Mouse (Mus musculus) liver, postnatal 0 days (tissue): ENCODE results near the gene Kif1a. TPM values are rescaled to one million over a fixed set of nuclear protein-coding genes. Genes with fewer than 3 reads are reported as not detected.

Experiments
- ATAC-seq: fragments of 200-750 bp; cut with Nextera tagmentation; 2 replicates; pipeline ENCODE4 v1.8.0; 2017; ENCODE audit warnings: mild to moderate bottlenecking, moderate library complexity
- DNase-seq: peaks from one replicate; pipeline ENCODE4 v3.0.0-alpha.2; 2016
- H3K27ac ChIP-seq: fragments of 300-500 bp; sonication (generic); 2 replicates; pipeline ENCODE4 v1.5.1; 2014; ENCODE audit warnings: antibody characterized with exemption, moderate library complexity, mild to moderate bottlenecking, low read depth
- H3K27me3 ChIP-seq: fragments of 300-500 bp; sonication (generic); 2 replicates; pipeline ENCODE4 v1.6.1; 2014; ENCODE audit warnings: low read length, control low read depth, mixed read lengths; ENCODE audit not compliant: insufficient read depth
- H3K36me3 ChIP-seq: fragments of 300-500 bp; sonication (generic); replicated peaks from 2 replicates; pipeline ENCODE4 v1.6.1; 2014; ENCODE audit warnings: mild to moderate bottlenecking, control low read depth, low read length, moderate library complexity, mixed read lengths; ENCODE audit not compliant: insufficient read depth
- H3K4me1 ChIP-seq: fragments of 300-500 bp; sonication (generic); 2 replicates; pipeline ENCODE4 v1.6.1; 2014; ENCODE audit warnings: antibody characterized with exemption, mild to moderate bottlenecking, control low read depth; ENCODE audit not compliant: insufficient read depth
- H3K4me2 ChIP-seq: fragments of 300-500 bp; sonication (generic); 2 replicates; pipeline ENCODE4 v1.6.1; 2014; ENCODE audit warnings: low read depth, mild to moderate bottlenecking, low read length, moderate library complexity, mixed read lengths
- H3K4me3 ChIP-seq: fragments of 300-500 bp; sonication (generic); 2 replicates; pipeline ENCODE4 v1.5.1; 2014; ENCODE audit warnings: low read depth, low read length
- H3K9ac ChIP-seq: fragments of 300-500 bp; sonication (generic); replicated peaks from 2 replicates; pipeline ENCODE4 v1.6.1; 2014; ENCODE audit warnings: mild to moderate bottlenecking, moderate library complexity
- H3K9me3 ChIP-seq: fragments of 300-500 bp; sonication (generic); 2 replicates; pipeline ENCODE4 v1.6.1; 2016; ENCODE audit warnings: mild to moderate bottlenecking, control low read depth, low read length, mixed read lengths
- CTCF ChIP-seq: sonication (generic); IDR thresholded peaks from 2 replicates; pipeline ENCODE4 v1.5.1; 2016; ENCODE audit warnings: antibody characterized with exemption, low read depth
- EP300 ChIP-seq: IDR thresholded peaks from 2 replicates; pipeline ENCODE4 v1.6.1; 2016; ENCODE audit warnings: antibody characterized with exemption, low read depth, mild to moderate bottlenecking
- WGBS: fragments of 180-500 bp; shearing (Covaris S2); extraction: QIAGEN DNeasy Blood & Tissue Kit; methylation state at CpG from one replicate; pipeline ENCODE4 v1.1.7; 2014; ENCODE audit not compliant: insufficient replicate concordance; 5-methylcytosine and 5-hydroxymethylcytosine counted together
- polyA plus RNA-seq: library from polyadenylated mRNA; unstranded; fragments of >200 nt; fragmentation: Nextera tagmentation; extraction: Ambion mirVana; gene quantifications from 2 replicates; pipeline ENCODE4 v1.2.1, GENCODE M21; 2015

The Kif1a gene
- polyA plus RNA-seq, 1 experiment from 2014 or later: 0.28 TPM

- no peak for TF ChIP-seq EP300
- no peak for TF ChIP-seq CTCF
- Histone ChIP-seq H3K27ac (no peak overlapping the region; the same call in 1 of the 2 replicates), H3K4me1 (peaks cover 18% of the 10 kb centered on the region), H3K9me3 (no peaks in the 10 kb centered on the region), H3K4me3 (no peak overlapping the region), H3K36me3 (no peaks in the 10 kb centered on the region), H3K27me3 (no peaks in the 10 kb centered on the region), H3K4me2 (no peak overlapping the region), H3K9ac (no peak overlapping the region)
- no peak for ATAC-seq
- no peak for DNase-seq
- WGBS: 40% methylated on average over 8 of the region's 8 CpGs
These were observed 22.3 kb upstream of the Kif1a start for GRCm38 (mm10) chr1:93124066-93124465.

DNA sequence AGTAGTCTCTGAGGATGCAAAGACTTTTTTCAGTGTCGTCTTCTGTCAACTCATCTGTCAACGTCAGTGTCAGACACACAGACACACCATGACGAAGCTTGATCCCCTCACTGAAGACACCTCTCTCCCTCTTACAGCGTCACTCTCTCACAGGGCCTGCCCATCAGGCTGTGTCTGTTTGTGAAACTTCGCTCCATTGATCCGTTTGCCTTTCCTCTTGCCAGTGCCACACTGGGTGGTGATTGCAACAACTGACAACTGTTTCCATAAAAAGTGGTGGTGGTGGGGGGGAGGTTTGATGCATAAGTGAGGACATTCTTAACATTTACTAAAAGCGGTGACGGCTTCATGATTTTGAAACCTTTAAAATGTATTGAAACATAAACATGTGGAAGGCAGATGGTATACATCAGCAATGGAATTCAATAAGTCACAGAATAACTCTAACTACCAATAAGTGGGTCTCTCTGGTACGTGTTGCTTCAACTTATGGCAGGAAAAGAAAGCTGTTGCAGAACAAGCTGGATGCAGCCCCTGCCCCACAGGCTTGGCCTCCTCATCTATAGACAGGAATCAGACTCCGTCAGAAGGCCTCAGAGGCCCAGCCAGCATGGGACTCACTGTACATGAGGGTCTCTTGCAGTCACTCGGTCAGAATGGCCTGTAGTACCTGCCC, 21.6 kb upstream of the Kif1a start:
- Histone ChIP-seq H3K27ac (peak overlapping the region; percentile 25; the same call in 1 of the 2 replicates), H3K4me2 (no peak overlapping the region), H3K4me3 (no peak overlapping the region), H3K9me3 (no peaks in the 10 kb centered on the region), H3K9ac (no peak overlapping the region), H3K27me3 (no peaks in the 10 kb centered on the region), H3K36me3 (no peaks in the 10 kb centered on the region), H3K4me1 (peaks cover 18% of the 10 kb centered on the region)
- DNase-seq: peak; percentile 60
- TF ChIP-seq EP300 (no peak), CTCF (no peak)
- WGBS: 61% methylated on average over 11 of the region's 11 CpGs
- ATAC-seq: peak; percentile 81

DNA sequence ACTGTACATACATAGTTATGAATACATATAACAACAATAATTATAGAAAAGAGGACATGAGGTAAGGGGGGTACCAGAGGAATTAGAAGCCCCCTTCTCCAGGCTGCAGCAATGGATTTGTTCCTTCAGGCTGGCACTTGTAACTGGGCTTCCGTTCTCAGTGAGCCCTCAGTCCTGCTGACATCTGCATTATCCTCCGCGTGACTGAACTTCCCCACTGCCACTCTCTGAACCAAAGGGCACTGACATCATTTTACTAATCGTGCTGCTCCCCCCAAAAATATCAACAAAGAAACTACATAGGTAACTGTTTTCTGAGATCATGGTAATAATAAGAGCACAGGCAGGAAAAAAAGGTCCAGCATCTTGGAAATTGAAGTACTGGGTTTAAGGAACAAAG, 17.1 kb upstream of the Kif1a start:
- no peak for ATAC-seq
- TF ChIP-seq CTCF: no peak
- TF ChIP-seq EP300: no peak
- Histone ChIP-seq H3K4me3 (no peak overlapping the region), H3K4me1 (peaks cover 9% of the 10 kb centered on the region), H3K9me3 (no peaks in the 10 kb centered on the region), H3K36me3 (no peaks in the 10 kb centered on the region), H3K9ac (no peak overlapping the region), H3K27me3 (no peaks in the 10 kb centered on the region), H3K4me2 (no peak overlapping the region), H3K27ac (no peak overlapping the region)
- no peak for DNase-seq
- WGBS: 39% methylated on average over 4 of the region's 4 CpGs

- Histone ChIP-seq H3K27ac (no peak overlapping the region), H3K4me1 (0 out of 2 replicates have a peak, but pooled peaks cover 5% of the 10 kb centered on the region), H3K27me3 (no peaks in the 10 kb centered on the region), H3K4me2 (peak overlapping the region; percentile 53), H3K4me3 (0 out of 2 replicates have a peak overlapping the region, but pooled peaks have one; percentile 7), H3K9me3 (no peaks in the 10 kb centered on the region), H3K36me3 (no peaks in the 10 kb centered on the region), H3K9ac (no peak overlapping the region)
- no peak for DNase-seq
- ATAC-seq: no peak
- TF ChIP-seq EP300: no peak
- no peak for TF ChIP-seq CTCF
- WGBS: 24% methylated on average over 13 of the region's 13 CpGs
These were observed 13.7 kb upstream of the Kif1a start for GRCm38 (mm10) chr1:93115471-93115870.

GRCm38 (mm10) chr1:93114713-93115463, 13.1 kb upstream of the Kif1a start:
- DNase-seq (peak; percentile 57), ATAC-seq (peak; percentile 44; the same call in 1 of the 2 replicates)
- Histone ChIP-seq H3K4me3 (0 out of 2 replicates have a peak overlapping the region, but pooled peaks have one; percentile 7), H3K36me3 (no peaks in the 10 kb centered on the region), H3K9me3 (no peaks in the 10 kb centered on the region), H3K4me1 (0 out of 2 replicates have a peak, but pooled peaks cover 5% of the 10 kb centered on the region), H3K27ac (no peak overlapping the region), H3K9ac (no peak overlapping the region), H3K27me3 (no peaks in the 10 kb centered on the region), H3K4me2 (peak overlapping the region; percentile 53)
- WGBS: 31% methylated on average over 21 of the region's 21 CpGs
- TF ChIP-seq EP300 (no peak), CTCF (no peak)

DNA sequence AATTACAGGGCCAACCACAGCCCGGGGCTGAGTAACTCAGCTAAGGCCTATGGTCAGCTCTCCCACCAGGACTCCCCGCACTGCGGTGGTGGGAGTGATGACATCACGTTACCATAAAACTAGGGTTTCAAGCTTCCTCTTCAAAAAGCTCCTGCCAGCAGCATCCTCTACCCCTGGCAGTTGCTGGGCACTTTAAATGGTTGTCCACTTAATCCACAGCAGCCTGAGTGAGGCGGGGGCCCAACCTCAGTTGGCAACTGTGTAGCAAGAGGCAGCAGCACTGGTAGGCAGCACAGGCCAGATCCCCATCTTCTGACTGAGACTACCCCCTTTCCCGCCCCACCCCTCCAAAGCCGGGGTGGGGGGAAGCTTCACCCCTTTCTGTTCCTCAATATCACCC, 949 bp upstream of the Kif1a start:
- Histone ChIP-seq H3K4me3 (no peak overlapping the region), H3K27me3 (peaks cover 46% of the 10 kb centered on the region), H3K4me2 (no peak overlapping the region), H3K27ac (no peak overlapping the region), H3K9ac (no peak overlapping the region), H3K36me3 (no peaks in the 10 kb centered on the region), H3K4me1 (peaks cover 8% of the 10 kb centered on the region; the same call in 1 of the 2 replicates), H3K9me3 (no peaks in the 10 kb centered on the region)
- TF ChIP-seq CTCF (no peak), EP300 (no peak)
- 53% methylated on average over 7 of the region's 7 CpGs for WGBS
- DNase-seq (no peak), ATAC-seq (no peak)
